Mouse (Mus musculus) B cell, adult (primary cell): Measurements from ENCODE around the gene Snap25. TPM values are rescaled to one million over a fixed set of nuclear protein-coding genes. Genes with fewer than 3 reads are reported as not detected.

Experiments used
- total RNA-seq: library from RNA; stranded (reverse); gene quantifications from 4 replicates; pipeline ENCODE4 v1.2.4, GENCODE M21; 2023; ENCODE audit not compliant: inconsistent age

The Snap25 gene
- not detected in 4 replicates for total RNA-seq

GRCm38 (mm10) chr2:136713299-136713758 is at the start of gene Snap25:
TSS of gene Snap25 (plus strand) at chr2:136713453.

Other genes with a start within 250 kb of the Snap25 start
- not detected in 4 replicates for gene Ankef1, start 211.5 kb upstream of the Snap25 start, total RNA-seq
- 10.7 TPM in 1 of 4 replicates, not detected in the others for gene AL731706.2, start 172.2 kb downstream of the Snap25 start, total RNA-seq
- gene Slx4ip, start 177.8 kb downstream of the Snap25 start, total RNA-seq = 7.1 to 9.5 TPM (median 8.1 TPM) in 4 replicates
- gene AL731706.1, start 177.9 kb downstream of the Snap25 start, total RNA-seq = 4.0 to 10.5 TPM (median 7.4 TPM) in 4 replicates
- gene Mkks, start 177.9 kb downstream of the Snap25 start, total RNA-seq = 4.6 to 10.4 TPM (median 6.8 TPM) in 4 replicates